Mouse (Mus musculus) lung, postnatal 14 days (tissue): ENCODE measurements around the gene Pik3c2g.

ENCODE experiments used
- DNase-seq: peaks from one replicate; pipeline ENCODE4 v3.0.0; 2021

Gene Pik3c2g

DNA sequence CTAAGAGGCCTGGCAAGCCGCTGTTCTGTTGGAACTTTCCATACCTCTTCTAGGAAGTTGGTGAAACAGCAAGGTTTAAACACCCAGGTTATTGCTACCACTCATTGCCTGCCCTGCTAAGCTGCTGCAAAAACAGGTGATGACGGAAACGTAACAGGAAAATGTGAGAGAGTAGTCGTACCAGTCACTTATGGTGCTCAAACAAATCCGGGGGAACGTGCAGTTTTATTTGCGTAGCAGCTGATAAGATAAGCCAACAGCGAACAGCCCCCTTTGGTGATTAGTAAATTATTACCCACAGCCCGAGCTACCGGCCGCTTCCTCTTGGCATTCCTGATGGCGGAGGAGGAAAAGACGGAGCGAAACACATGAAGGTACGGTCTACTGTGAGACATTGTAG is at the start of gene Pik3c2g:
TSS of gene Pik3c2g (plus strand) at position 330 of the 400 bp plus-strand sequence.
- DNase-seq = no peak

DNA sequence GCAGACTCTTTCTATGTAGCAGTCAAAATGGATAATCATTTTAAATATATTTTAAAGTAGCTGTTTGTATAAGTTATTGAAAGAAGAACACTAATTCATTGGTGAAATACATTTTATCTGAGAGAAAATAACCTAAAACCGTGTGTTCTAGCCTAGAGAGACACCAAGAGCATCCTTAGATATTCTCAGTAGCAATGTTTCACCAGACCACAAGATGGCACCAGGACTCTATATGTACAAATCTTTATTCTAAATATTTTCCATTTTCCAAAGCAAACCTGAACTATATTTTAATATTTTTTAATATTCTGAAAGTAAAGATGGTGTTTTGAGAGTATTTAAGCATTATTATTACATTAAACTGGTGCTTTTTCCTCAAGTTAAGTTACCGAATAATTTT is 48.6 kb upstream of the Pik3c2g start:
- DNase-seq = no peak

DNA sequence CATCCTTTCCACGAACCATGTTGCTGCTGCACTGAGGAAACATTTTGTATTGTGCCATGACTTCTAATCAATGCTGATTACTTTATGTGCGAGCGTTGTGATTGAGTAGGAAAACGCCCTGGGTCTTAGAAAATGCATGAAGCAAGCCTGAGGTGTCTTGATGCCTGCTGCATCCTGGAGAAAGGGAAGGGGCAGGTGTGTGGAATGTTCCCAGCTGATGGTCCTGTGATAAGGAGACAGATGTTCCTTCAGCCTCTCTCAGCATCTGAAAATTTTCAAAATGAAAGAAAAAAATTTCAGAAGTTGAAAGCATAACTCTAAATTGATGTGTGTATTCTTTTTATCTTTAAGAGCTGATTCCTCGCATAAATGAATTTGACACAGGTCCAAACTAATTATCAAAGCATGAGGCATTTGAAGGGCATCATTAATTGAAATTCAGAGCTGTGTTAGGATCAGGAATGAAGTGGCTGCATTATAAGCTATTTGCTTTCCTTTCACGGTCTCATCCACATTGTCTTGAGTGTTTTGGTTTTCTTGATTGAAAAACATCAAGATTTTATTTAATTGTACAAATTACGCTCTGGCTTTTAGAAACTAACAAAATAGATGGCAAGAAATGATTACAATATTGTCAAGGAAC is 31.4 kb upstream of the Pik3c2g start:
- DNase-seq = no peak

DNA sequence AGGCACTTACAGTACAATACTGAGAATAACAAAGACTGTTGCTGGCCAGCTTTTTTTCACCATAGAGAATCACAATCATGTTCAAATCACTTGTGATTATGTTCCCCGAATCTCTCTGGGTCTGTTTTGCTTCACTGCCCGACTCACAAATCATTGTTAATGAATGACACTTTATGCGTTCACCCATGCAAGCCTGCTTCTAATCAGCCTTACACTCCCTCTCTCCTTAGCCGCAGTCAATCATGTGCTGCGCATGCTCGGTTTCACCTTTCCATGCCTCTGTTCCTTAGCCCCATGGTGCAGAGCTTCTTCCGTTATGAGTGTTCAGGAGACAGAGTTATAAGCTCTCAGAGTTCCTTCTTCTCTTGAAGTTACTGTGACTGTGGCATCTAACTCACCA is 17.8 kb upstream of the Pik3c2g start:
- DNase-seq = no peak

DNA sequence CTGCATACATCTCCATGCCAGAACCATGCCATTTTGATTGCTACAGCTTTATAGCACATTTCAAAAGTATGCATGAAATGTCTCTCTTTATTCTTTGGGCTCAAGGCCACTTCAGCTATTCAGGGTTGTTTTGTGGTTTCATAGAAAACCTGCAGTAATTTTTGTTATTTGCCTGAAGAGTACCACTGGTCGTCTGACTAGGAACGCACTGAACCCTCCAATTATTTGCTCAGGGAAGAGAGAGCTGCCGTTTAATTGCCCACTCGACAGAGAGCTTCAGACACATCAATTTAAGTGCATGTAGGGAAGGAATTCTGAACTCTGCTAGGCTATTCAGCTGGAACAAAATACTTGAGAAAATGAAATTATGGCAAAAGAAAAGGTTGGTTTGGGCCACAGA is 11.2 kb upstream of the Pik3c2g start:
- no peak for DNase-seq

DNA sequence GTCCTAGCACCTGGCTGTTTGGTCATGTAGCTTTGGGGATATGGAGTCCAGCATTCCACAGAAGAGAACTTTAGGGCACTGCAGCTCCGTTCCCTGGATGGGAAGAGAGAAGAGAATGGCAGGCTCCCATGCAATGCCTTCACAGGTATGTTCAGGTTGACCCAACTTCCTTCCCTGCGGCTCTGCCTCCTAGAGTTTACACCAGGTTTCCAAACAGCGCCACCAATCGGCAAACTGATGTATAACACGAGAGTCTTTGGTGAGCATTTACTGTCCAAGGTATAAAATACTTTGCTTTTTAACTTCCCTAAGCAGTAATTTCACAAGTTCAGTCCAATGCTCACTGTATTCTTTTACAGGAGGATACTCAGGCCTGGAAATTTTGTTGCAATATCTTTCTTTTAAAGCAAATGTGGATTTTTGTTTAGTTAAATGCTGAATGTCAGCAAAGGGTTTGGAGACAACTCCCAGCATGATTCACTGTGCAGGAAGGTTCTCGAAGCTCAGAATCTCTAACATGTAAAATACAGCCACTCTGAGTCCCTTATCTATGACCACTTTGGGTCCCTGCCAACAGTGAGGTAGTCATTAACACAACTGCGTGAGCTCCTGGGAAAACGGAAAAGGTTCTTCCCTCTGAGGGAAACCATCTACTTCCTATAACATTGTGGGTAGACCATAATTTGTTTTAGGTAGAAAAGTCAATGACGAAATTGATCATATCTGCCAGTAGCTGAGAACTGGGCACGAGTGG is 10.6 kb upstream of the Pik3c2g start:
- DNase-seq = peak; percentile 28

DNA sequence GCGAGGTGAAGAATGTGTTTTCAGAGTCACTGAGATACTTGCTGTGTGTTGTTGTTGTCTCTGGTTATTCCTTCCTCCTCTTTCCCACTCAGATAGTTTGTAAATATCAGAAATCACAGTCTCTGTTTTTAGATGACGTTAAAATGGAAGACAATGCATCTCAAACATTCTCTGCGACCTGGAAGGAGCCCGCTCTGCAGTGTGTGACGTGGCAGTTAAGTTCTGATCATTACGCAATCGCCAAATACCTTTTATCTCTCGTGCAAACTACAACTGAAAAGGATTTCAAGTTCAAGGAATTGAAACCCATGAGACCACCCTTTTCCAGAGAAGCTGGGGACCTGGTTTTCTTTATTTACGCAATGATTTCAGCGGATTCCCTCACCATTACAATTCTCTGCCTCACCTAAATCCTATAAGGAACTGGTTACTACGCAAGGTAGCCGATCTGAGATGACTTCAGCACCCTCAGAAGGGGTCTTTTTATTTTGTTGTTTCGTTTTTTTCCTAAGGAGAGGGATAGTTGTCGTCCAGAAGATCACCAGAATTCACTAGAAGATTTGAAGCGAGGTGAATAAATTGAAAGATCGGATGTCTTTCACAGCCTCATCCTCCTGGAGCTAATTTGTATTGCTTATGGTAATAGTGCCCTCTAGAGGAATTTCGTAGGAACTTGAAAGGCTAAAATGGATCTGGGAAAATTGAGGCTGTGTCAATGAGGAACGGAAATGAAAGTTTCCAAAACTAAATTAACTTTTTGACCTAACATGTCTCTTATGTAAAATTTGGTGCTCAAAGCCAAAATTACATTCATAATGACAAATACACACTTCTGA is 9.8 kb upstream of the Pik3c2g start:
- DNase-seq = no peak

DNA sequence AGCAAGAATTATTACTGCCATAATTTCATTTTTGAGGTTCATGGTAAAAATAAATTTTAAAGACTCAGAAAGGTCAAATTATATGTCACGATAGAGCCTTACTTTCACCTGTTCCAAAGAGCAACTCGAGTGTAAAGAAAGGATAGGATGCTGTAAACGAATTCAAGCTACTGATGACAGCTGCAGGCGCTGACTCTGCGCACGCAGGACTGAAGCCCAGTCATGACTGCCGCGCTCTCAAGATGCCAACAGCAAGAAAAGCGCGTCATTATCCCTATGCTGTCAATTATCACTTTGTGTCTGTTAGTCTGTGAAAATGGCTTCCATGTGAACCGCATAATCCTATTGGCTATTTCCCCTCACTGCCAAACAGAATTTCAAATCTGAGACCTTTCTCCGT is 457 bp downstream of the Pik3c2g start:
- DNase-seq = no peak

DNA sequence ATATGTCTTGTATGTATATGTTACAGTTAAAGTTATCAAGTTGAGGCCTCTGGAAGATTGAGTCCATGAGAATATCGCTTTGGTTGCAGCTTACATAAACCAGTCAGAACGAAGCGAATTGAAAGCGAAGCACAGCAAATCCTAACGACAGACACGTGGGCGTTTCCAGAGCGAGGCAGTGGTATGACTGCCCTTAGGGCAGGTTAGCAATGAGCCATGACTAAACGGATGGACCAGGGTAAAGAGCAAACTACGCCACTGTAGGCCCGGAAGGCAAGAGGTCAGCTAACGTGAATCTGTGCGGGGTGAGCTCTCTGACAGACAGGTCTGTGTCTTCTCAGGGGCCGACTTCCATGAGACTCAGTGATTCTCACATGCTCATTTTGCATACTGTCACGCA is 1.4 kb downstream of the Pik3c2g start:
- DNase-seq = no peak

DNA sequence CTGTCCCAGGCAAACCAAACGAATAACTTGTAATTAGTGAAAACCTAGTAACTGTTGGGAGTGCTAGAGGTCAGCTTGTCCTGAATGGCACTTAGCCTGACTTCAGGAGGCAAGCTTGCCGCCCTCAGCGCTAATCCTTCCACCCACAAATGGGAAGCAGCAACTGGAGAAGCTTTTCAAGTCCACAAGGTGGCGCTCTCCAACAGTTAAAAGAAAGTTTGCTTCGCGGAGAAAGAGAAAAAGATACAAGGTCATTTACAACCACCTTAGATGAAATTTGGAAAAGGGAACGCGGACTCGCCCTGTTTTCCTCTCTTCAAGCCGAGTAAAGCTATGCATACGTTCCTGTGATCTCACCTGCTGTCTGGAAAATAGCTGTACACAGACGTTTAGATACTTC is 2.3 kb downstream of the Pik3c2g start:
- peak; percentile 73 for DNase-seq

DNA sequence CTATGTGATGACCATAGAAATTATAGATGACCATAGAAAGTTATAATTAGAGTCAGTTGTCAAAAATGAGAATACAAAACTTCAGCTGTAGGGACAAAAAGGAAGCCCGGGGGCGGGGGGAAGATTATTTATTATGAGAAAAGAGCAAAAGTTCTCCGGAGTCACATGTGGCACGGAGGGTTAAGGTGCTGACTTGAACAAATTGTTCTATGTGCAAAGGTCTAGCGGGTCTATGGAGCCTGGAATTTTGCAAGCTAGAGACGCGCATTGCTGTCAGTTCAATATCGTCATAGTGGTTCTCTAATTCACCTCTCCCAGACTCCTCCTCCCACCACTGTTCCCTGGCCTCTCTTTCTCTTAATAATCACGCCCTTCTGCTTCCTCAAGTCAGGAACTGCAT is 2.8 kb downstream of the Pik3c2g start:
- DNase-seq = no peak

DNA sequence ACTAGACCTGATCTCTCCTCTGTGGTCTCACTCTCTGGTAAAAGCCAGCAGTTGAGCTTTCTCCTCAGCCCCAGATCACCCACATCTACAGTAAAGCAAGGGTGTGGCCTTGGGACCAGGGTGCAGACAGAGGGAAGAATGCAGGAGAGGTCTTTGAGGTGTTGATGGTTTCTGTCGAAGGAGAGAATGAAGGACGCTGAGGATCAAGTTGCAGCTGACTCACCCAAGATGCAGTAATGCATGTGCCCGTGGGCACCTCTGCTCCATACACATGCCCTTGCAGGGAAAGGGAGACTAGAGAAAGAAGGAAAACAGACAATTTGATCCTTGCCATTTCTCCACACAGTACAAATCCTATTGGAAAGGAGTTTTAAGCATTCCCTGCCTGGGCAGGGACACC is 5.1 kb downstream of the Pik3c2g start:
- no peak for DNase-seq

DNA sequence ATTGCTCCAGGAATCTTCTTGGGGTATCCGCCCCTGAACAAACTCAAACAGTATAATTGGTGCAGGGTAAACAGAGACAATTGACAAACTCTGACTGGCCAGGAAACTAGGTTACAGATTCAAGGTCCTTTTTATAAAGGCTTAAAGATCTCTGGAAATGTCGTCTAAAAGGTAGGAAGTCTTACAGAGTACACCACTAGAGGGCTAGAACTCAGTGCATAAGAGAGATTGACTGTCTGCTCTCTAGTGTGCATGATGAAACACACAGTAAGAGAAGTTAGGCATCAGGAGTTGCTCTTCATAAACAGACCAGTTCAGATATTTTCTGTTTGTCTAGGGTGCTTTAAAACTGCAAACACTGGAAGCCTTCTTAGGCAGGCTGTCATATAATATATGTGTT is 9.4 kb downstream of the Pik3c2g start:
- DNase-seq = no peak

DNA sequence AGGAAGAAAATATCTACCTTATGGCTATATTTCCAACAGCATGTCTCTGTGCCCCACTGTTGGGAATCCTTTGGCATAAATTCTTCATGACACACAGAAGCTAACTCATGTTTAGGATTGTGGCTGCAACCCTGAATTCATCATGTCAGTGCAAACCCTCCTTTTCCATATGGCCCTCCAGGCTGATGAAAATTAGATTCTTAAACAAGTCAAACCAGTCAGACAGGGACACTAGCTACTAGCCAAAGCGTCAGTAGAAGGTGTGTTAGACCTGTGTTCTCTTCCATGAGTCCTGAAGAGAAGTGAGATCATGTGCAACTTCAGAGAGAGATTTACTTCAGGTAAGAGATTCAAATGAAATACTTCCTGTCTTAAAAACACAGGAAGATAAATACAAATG is 12.2 kb downstream of the Pik3c2g start:
- DNase-seq = no peak

DNA sequence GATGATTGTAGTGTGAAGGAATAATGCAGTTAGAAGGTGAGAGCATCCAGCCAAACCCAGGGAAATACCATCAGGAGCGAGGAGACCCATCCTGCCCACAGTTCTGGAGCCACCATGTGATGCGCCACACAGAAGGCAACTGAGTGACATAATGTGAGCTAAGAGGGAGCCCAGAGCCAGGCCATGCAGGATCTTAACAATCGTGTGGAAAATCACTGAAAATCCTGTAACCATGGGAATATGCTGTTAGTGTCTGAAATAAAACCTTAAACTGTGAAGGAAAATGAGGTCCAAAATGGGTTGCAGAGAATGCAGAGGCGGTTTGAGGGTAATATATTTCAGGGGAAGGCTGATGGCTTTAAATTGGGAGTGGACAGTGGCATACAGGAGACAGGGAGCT is 31.8 kb downstream of the Pik3c2g start:
- DNase-seq = no peak

DNA sequence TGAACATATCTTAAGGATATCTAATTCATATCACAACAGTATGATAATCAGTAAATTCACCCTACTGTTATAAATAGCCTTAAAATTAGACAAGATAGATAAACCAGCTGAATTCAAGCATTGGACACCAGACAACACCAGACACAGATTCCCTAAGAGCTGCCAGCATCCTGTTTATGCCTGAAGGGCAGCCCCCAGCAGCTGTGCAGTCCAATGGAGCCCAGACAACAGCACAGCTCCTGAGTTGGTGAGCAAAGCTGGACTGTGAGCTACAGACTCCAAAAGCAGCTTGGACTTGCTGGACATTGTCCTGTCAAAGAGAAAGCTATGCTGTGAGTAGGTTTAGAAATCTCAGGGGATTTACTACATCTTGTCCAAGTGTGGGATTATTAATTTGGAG is 37.7 kb downstream of the Pik3c2g start:
- peak; percentile 10 for DNase-seq

DNA sequence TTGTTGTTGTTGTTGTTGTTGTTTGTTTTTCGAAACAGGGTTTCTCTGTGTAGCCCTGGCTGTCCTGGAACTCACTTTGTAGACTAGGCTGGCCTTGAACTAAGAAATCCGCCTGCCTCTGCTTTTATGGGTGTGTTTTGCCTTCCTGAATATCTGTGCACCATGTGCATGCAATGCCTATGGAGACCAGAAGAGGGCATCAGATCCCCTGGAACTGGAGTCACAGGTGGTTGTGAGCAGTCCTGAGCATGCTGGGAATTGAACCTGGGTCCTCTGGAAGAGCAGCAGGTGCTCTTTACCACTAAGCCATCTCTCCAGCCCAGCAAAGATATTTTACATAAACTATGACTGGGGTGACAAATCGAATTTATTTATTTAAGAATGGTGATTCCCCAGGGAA is 47.5 kb downstream of the Pik3c2g start:
- DNase-seq = no peak

DNA sequence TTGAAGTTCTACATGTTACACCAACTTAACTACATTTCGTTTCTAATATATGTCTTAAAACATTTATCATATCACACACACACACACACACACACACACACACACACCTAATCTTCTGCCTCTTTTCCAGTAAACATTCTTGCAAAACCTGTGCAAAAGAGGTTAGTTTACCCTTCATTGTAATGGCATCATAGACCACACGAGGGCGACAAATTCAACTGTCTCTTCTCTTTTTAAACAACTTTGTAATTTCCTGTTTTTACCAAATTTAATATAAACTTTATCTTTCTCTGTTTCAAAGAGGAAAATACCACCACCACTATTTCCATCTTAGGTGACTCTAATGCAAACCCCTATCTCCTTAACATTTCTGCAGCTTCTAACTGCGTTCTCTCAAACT is 68.4 kb downstream of the Pik3c2g start:
- peak; percentile 46 for DNase-seq

DNA sequence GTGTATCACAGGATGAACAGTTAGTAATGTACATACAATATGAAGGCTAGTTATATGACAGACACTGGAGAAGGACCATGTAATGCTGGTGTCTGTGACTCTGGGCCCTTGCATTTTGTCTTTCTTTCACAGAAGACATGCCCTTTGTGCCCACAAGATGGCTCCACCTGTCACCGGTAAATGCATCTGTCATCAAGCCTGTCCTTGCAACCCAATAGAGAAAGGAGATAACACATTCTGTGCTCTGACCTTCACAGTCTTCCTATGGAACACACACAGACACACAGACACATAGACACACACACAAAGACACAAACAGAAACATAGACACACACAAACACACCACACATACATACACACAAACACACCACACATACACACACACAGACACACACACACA is 75.4 kb downstream of the Pik3c2g start:
- peak; percentile 6 for DNase-seq

DNA sequence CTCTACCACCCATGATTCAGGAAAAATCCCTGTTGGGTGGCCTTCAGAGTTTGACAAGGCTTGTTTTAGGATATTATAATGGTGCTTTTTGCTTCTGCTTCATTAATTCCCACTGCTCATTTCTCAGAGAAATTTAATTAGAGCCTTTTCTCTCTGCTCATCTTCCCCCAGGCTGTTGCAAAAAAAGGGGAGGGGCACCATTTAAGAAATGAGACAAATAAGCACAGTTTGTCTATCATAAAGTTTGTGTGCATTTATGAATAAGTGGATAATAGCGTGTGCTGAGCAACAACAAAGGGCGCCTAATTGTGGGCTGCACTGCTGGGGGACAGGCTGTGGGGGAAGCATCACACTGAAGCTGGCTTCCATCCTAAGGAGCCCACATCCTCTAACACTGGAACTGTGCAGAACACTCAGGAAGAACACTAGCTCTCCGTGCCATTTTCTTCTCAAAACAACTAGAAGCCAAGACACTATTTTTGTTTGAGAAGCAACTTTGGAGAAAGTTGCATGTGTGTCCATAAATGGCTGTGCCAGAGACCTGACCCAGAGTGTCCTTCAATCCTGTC is 131.5 kb downstream of the Pik3c2g start:
- no peak for DNase-seq

DNA sequence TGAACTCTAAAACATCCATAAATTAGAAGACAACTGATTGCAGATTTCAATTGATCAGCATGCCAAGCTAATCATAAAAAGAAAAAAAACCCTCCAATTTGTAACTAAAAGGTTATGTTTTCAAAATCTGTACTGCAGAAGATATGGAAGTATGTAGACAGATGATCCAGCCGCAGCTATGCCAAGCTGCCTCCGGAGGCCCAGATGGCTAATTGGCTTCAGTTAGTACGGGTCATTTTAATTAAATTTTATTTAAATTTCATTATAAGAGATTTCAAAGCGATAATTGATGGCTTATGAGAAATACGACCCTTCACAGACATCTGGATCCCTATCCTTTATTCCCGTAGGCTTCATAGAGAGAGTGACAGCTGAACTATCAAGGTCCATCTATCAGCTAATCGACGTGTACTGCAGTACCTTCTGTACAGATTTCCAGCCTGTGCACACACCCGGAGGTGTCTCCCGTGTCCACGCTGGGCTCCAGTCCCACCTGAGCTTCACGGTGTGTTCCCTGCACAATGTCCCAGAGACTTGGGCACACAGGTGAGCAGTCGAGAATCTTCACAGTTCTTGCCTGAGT is 132.7 kb downstream of the Pik3c2g start:
- DNase-seq = no peak

DNA sequence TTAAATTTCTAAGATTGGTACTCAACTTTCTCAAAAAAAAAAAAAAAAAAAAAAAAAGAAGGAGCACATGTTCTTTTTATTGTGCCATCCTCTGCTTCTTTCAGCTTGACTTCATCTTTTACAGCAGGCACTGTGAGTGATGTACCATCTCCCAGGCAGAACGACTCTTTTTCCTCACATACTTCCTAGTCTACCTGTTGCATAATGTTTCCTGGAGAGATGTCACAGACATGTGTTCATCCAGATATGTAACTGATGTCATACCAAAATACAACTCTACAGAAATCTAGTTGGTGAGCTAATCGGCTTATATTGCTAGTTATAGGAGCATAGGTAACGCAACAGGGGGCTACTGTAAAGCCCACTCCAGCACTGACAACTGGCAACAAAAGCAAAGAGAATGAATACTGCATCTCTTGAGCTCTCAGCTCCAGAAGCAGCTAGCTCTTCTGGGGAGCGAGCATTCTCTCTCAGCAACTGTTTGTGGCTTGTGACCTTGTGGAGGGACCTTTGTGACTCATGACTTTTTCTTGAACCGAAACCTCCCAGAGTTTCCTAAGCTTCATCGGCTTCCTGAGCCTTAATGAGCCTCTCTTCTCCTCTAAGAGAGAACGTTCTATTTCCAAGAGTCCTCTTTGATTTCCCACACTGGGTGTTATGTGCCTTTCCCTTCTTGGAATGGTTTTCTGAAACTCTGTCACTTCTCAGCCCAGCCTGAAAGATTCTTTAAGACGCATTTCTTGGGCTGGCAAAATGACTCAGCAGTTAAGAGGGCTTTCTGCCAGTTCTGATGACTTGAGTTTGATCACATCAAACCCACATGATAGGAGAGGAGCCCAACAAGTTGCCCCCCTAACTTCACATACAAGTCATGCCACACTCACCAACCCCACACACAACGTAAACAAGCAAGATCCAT is 148.9 kb downstream of the Pik3c2g start:
- no peak for DNase-seq
